Mouse (Mus musculus) forebrain, embryonic 12.5 days (tissue): ENCODE results near the gene Brk1. TPM values are rescaled to one million over a fixed set of nuclear protein-coding genes. Genes with fewer than 3 reads are reported as not detected.

Experiments used
- polyA plus RNA-seq: library from polyadenylated mRNA; unstranded; fragments of >200 nt; fragmentation: Nextera tagmentation; extraction: Ambion mirVana; gene quantifications from 2 replicates; pipeline ENCODE4 v1.2.1, GENCODE M21; 2016

Gene Brk1
- polyA plus RNA-seq, 1 experiment from 2014 or later, result 194 TPM

Other genes with a start within 250 kb of the Brk1 start
- 67.6 and 70.7 TPM in 2 replicates for gene Tada3, start 226.9 kb upstream of the Brk1 start, polyA plus RNA-seq
- gene Arpc4, start 226.7 kb upstream of the Brk1 start, polyA plus RNA-seq, result 327 and 333 TPM in 2 replicates
- gene Ttll3, start 215.5 kb upstream of the Brk1 start, polyA plus RNA-seq, result 6.5 and 7.0 TPM in 2 replicates
- gene Rpusd3, start 185.4 kb upstream of the Brk1 start, polyA plus RNA-seq, result 23.8 and 28.1 TPM in 2 replicates
- not detected in 2 replicates for gene Cidec, start 169.0 kb upstream of the Brk1 start, polyA plus RNA-seq
- gene Jagn1, start 162.2 kb upstream of the Brk1 start, polyA plus RNA-seq, result 68.5 and 71.3 TPM in 2 replicates
- gene Il17re, start 146.3 kb upstream of the Brk1 start, polyA plus RNA-seq, result 0.46 and 0.55 TPM in 2 replicates
- 1.6 and 2.2 TPM in 2 replicates for gene Il17rc, start 133.3 kb upstream of the Brk1 start, polyA plus RNA-seq
- 39.6 and 43.1 TPM in 2 replicates for gene Creld1, start 121.5 kb upstream of the Brk1 start, polyA plus RNA-seq
- gene Prrt3, start 102.8 kb upstream of the Brk1 start, polyA plus RNA-seq, result 2.3 and 2.4 TPM in 2 replicates
- 77.4 and 78.5 TPM in 2 replicates for gene Emc3, start 73.1 kb upstream of the Brk1 start, polyA plus RNA-seq
- gene Fancd2, start 73.1 kb upstream of the Brk1 start, polyA plus RNA-seq, result 15.9 and 18.8 TPM in 2 replicates
- gene Fancd2os, start 4.1 kb upstream of the Brk1 start, polyA plus RNA-seq, result 0.28 and 0.35 TPM in 2 replicates
- 54.9 and 61.8 TPM in 2 replicates for gene Vhl, start 19.2 kb downstream of the Brk1 start, polyA plus RNA-seq
- 0.63 and 1.6 TPM in 2 replicates for gene Irak2, start 33.7 kb downstream of the Brk1 start, polyA plus RNA-seq
- 0.94 and 0.96 TPM in 2 replicates for gene Tatdn2, start 92.3 kb downstream of the Brk1 start, polyA plus RNA-seq
- gene Ghrl, start 115.1 kb downstream of the Brk1 start, polyA plus RNA-seq, result 0.92 and 1.2 TPM in 2 replicates
- gene Sec13, start 136.0 kb downstream of the Brk1 start, polyA plus RNA-seq, result 230 and 237 TPM in 2 replicates